ENCODE assay signal across 17 mouse cellular contexts in genomic region chr10:70937450-70937849, GRCm38 (mm10).
DNase-seq lines count a peak whose midpoint lies in the region.
"Had no signal": no experiment of that assay in that cellular context is flagged by ENCODE, and none has a peak within 500 bp of the region (broad histone marks: within the 10 kb centered on the region; RNA-seq: fewer than 3 reads in every experiment).

No protein-coding gene starts in this region.

- intact Hi-C loops in heart, postnatal 25 days (cut with DNase I) = no loop called here

- peak; percentile 71 for DNase-seq in cerebellum, postnatal 10 days
- no peak for DNase-seq in cerebellum, adult 11-12 months
- peak; percentile 45 for DNase-seq in heart, adult 8-10 months (ENCODE audit: low spot score)
- no peak for DNase-seq in heart, postnatal 25 days (ENCODE audit: low spot score)
- DNase-seq in ovary, postnatal 36 days (ENCODE audit: low spot score) = peak; percentile 11
- no peak for DNase-seq in ovary, postnatal 10 days (ENCODE audit: low spot score)
- DNase-seq in retina, postnatal 1 day = no peak
- no peak for DNase-seq in layer of hippocampus, postnatal 14 days (ENCODE audit: low spot score in 2 of 2)
- DNase-seq: adrenal gland, postnatal 36 days; cerebellum, adult 11 months; cerebellum, postnatal 36 days; embryo, embryonic 11 days; kidney, postnatal 25 days; layer of hippocampus, postnatal 36 days; liver, postnatal 0 days; lung, postnatal 10 days; right cerebral cortex, postnatal 25 days had no signal

Comparison
In these comparisons a context has a peak if more than half of its experiments do, and no peak if none do; other contexts are left out.
1. DNase-seq: peak in cerebellum, postnatal 10 days (2 of 2), heart, adult 8-10 months (single experiment) and ovary, postnatal 36 days (single experiment); none in cerebellum, adult 11-12 months (single experiment), heart, postnatal 25 days (single experiment), ovary, postnatal 10 days (single experiment), retina, postnatal 1 day (single experiment) and layer of hippocampus, postnatal 14 days (0 of 2).